Mouse (Mus musculus): ENCODE data around the gene Ift22.

DNA sequence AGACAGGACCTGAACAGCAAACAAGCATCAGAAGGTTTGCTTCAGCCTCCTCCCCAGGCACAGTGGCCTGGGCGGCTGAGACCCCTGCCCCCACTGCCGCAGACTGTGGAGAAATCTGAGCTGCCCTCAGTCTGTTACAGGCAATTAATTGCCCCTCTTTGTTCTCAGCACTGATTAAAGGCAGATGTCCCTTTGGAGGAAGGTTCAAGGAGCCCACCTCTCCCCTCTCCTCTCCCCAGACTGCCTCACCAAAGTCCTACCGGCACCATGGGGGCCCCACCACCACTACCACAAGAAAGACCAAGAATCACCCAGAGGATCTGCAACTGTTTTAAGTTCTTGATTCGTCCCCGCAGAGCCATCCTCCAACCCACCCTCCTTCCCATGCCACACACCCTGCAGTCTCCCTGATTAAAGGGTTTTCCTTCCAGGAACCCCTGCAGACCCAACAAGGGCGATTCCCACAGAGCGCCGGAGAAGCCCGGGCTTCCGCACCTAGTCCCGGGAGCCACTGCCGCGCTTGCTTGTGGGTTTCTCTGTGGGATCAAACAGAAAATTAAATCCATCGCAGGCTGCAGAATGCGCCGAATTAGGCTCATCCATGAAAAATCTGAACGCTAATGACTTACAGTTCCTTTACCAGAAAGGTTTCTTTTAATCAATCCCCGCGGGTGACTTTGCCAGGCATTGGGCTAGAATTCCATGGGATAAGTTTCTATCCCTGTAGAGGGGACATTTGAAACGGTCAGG lies 46.6 kb upstream of the Ift22 start:
- TF ChIP-seq CTCF (IDR thresholded peaks at IDR 0.05; ENCODE audit: control insufficient read depth, insufficient read depth, low read length) (no peak), POLR2A (IDR thresholded peaks at IDR 0.05; ENCODE audit: borderline replicate concordance, control insufficient read depth, low read depth, low read length) (no peak)
